Mouse (Mus musculus): ENCODE results near the gene Cfap77.

Cfap77 gene

DNA sequence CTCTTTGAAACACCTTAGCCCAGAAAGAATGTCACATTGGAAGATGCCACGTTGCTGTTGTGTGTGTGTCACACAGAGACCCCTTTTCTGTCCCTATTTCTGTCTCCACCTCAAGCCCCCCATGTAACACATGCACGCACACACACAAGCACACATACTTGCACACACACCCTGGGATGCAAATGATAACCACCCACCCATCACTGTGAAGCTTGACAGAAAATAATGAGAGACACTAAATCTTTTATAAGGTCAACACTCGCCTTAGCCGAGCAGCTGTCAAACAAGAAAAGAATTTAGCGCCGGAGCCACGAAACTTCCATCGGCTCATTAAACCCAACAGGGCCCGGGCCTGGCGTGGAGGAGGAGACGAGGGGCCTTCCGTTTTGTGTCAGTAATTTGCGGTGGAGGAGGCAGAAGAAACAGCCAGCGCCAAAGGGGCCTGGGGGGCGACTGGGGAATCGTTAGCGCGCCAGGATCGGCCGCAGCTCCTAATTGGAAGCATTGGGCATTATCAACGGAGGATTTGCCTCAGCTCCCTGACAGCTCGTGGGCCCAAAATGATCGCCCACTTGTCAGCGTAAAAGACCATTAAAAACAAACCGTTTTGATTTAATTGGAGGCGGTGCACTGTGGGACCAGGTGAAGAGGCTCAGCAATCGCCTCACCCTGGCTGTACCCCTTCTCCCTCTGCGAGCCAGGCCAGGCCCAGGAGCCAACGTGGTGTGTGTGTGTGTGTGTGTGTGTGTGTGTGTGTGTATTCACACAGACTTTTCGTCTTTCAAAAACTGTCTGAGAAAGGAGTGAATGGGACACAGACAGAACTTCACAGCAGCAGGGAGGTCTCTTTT is 111.0 kb downstream of the Cfap77 start:
- DNase-seq (ENCODE audit: low spot score in 2 of 2): no peak

DNA sequence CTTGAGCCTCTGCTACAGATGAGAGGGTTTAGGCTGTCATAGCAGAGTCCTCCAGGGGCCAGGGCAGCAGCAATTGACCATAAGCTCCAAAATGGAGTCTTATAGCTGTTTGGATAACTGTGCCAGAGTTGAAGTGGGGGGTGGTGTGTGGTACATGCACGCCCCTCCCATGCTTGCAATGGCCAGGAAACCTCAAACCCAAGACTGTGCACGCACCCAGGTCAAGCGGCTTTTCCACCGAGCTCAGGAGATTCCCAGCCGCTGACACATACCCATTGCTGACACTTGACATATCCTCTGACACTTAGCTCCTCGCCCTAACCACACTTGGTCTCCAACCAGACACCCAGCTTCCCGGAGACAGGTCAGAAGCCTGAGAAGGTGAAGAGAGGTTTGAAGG is 115.9 kb downstream of the Cfap77 start:
- no peak for DNase-seq (ENCODE audit: low spot score in 2 of 2)

DNA sequence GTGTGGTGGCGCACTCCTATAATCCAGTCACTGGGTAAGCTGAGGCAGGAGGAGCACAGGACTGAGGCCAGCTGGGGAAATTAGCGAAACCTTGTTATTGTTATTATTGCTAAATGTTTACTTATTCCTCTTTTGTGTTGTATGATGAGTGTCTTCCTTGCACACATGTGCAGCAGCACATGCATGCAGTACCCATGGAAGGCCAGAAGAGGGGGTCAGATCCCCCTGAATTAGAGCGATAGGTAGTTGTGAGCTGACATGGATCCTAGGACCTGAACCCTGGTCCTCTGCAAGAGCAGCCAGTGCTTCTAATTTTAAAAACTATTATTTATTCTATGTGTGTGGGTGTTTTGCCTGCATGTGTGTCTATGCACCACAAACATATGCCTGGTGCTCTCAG is 124.3 kb downstream of the Cfap77 start:
- DNase-seq (ENCODE audit: low spot score in 2 of 2): no peak

DNA sequence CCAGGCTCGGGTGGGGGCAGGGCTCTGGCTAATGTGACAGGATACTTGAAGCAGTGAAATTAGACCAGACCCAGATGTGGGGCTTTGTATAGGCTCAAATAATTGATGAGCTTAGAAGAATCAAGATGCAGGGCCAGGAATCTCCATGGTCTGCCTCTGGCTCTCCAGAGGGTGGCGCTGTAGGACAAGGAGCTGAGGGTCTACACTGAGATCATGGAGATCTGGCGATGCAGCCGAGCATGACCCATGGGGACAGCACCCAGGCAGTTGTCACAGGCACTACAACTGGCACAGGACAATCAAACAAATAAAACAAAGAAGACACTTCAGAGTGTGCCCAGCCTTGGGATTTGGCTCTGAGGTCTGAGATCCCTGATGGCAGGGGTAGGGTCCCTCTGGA is 131.0 kb downstream of the Cfap77 start:
- peak; percentile 14 to 34 for DNase-seq (ENCODE audit: low spot score in 2 of 2)

DNA sequence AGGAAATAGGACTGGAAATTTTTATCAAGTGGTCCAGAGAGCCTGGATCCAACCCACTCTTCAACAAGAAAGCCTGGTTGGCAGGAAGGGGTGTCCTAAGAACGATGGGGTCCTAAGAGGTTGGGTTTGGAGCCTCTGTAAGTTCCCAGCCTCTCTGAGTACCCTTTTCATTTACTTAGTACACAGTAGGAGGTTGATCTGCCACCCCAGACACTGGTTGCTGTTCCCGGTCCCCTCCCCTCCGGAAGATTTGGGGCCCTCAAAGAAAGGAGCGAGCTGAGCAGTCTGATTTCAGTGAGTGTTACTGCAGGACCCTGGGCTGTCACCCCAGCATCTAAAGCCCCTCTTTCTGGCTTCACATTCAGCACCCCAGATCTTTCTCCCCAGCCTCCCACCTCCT is 135.9 kb downstream of the Cfap77 start:
- DNase-seq (ENCODE audit: low spot score in 2 of 2): no peak

DNA sequence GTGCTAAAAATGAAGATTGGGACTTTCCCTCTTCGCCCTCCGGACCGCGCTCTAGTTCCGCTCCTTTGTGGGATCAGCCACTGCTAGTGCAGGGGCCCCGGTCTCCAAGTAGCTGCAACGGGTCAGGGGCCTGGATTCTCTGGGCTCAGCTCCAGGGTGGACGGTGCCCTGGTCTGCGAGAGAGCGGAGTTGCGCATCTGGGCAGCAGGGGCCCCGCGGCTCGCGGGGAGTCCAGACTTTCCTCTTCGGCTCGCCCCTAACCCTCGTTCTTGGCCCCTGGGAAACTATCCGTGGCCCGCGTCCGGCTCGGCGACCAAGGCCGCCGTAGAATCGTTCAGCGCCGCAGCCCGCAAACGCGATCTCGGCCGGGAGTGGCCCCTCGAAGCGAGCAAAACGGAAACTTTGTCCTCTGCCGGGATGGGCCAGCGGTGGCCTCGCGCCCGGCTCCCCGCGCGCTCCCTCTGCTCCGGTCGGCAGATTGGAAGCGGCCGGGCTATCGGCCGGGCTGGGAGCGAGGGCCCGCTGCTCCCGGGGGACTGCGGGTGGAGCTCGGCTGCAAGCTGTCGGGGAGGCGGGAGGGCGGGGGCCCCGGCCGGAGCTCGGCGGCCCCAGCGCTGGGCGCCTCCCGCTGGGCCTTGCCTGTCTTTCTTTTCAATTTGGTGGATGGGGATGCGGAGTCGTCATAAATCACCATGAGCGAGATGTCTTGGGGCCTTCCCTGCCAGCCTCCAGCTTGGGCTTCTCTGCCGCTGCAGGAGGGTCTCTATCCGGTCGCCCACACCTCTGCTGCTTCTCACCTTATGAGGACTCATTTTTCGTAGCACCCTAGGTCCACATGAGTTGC is 137.1 kb downstream of the Cfap77 start:
- DNase-seq (ENCODE audit: low spot score in 2 of 2): no peak

DNA sequence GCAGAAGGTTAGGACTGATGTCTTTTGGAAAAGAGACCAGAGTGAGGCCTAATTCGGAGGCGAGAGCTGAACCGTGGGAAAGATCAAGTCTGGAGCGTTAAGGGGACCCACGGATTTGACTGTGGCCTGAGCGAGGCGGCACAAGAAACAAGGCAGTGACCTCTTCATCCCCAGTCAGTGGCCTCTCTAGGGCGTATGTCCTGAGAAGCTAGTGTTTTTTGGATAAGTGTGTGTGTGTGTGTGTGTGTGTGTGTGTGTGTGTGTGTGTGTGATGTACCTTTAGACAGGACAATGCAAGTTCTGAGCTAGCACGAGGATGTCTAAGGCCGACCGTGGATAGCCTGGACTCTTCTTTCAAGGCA is 137.7 kb downstream of the Cfap77 start:
- DNase-seq (ENCODE audit: low spot score in 2 of 2): no peak

DNA sequence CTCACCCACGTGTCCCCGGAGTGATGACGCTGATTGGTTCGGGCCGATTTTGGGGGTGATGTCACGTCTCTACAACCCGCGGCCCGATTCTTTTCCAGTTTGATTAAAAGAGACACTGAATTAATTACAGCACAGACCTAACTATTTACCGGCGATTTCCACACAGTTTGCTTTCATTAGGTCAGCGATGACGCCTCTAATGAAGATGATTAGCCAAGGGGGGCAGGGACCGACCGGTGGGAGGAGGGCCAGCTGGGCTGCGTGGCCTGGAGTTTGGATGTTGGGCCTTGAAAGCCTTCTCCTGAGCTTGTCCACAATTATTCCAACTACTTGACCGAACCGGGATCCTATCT is 138.4 kb downstream of the Cfap77 start, which contains the start of gene Barhl1:
Gene Barhl1, minus strand, starts transcription at position 156 of the 353 bp plus-strand sequence.
- no peak for DNase-seq (ENCODE audit: low spot score in 2 of 2)

DNA sequence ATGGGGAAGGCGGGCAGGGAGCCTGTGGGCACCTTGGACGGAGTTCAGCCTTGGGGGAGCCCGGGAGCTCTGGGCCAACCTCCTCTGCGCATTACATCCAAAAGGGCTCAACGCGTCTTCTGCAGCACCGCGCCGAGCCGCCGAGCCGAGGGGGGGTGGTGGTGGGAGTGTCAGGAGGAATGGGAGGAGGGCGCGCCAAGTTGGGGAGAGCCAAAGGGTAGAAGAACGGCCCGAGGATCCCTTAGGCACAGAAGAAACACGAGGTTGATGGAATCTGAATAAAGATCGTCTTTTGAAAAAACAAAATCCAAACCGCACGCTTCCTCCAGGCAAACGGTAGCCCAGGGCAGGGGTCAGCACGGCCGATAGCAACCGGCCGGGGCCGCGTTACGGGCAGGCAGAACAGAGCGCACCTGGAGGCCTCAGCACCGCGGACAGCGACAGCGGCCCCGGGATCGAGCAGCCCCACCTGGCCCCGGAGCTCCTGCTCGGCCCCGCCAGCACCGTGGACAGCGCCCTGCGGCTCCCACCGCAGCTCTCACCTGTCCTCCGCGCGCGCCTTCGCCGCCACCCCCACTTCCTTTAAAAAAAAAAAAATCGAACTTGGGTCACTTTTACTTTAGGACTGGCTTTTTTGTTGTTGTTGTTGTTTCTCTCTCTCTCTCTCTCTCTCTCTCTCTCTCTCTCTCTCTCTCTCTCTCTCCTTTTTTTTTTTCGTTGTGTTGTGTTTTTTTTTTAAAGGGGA is 138.9 kb downstream of the Cfap77 start:
- no peak for DNase-seq (ENCODE audit: low spot score in 2 of 2)

DNA sequence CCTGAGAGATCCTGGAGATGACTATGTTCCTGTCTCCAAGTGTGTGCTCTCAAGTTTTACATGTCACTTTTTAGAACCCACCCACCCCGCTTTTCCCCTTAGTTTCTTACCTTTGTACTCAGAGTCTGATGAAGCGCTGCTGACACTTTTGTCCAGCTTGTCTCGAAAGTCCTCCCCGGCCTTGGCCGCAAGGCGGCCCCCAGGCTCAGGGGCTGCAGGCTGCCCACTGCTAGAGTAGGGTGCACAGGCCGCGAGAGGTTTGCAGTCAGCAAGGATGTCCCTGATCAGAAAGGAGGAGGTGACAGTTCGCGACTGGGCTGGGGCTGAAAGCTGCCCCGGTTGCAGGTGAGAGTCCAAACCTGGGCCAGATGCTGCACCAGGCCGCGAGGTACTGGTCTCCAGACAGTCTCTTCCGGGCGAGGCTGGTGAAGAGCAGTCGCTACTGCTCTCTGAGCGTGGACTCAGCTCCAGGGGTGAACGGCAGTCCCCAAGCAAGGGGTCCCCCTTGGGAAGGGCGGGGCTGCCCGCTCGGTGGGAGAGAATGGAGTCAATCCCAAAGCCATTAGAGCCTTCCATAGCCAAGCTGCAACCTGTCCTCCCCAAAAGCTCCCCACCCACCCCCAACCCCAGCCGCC is 139.6 kb downstream of the Cfap77 start:
- no peak for DNase-seq (ENCODE audit: low spot score in 2 of 2)

DNA sequence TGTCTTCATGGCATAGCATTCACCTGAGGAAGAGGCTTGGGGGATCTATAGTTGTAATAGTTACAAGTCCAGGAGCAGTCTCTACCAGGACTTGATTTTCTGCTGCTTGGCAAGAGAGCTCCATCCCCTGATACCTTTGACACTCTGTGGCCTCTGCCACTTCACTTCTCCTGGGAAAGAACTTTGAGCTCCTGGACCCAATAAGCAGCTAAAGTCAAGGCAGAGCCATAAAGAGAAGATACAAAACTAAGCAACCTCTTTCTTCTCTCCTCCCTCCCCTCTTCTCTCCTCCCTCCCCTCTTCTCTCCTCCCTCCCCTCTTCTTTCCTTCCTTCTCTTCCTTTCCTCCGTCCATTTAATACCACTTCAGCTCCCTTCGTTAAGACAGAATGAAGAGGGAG is 140.7 kb downstream of the Cfap77 start:
- DNase-seq (ENCODE audit: low spot score in 2 of 2): no peak

DNA sequence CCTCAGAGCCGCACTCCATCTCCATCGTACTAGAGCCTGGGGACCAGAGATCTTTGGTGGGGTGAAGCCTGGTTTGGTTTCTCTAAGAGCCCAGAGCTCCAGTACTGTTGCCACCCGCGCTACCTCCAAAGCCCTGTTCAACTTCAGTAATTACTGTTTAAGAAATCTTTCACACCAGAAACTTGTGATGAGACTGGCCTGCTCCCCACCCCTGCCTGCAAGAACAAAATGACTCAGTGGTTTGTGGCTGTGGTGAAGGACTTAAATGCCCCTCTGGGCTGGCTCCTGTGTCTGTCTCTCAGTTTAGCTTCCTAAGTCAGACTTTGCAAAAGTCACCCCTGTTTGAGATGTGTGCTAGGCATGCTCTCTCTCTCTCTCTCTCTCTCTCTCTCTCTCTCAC is 141.9 kb downstream of the Cfap77 start:
- no peak for DNase-seq (ENCODE audit: low spot score in 2 of 2)

DNA sequence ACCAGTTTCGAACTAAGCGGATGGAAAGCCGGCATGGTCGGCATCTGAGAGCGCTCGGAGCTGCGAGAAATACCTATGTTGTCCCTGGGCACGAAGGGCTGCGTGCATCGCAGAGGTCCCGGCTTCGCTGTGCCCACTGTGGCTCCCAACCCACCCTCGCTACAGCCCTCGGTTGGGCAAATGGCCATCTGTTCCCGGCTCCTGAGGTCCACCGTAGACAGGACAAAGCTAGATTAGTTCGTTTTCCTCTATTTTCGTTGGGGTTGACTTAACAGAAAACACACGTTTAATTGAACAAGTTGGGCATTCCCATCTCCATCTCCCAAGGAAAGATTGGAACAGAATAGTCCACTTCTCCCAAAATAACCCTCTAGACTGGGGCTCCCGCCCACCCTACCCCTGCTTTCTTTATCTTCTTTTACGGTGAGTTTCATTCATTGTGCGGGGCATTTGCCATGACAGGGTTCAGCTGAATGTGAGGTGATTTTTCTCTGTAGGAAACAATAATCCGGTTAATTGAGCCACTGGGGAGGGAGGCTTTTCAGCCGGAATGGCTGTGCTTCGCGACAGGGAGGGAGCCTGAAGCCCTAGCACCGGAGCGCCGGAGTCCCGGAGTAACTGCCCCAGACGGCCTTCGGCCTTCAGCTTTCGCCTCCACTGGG is 142.7 kb downstream of the Cfap77 start:
- no peak for DNase-seq (ENCODE audit: low spot score in 2 of 2)

DNA sequence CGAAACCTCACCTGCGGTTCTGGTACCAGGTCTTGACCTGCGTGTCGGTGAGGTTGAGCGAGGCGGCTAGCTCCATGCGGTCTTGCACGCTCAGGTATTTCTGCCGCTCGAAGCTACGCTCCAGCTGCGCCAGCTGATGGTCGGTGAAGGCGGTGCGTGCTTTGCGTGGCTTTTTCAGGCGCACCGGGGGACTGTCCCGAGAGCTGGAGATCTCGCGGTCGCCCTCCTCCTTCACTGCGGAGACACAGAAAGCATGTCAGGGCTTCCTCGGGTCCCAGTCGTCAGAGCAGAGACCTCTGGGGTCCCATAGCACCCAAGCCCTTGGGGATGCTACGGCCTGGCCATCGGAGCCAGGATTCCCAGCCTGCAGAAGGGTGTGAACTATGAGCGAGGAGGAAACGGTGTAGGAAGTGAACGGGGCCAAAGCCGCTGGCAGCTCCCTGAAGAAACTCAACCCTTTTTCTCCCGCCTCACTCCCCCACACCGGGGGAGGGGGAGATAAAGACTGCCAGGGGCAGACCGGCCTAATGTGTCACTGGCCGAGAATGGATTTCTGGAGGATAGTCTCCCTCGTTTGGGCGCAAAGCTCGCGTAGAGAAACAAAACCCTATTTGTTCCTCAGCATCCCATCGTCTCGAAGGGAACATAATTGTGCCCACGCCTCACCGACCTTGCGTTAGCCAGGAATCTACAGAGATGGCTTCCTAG is 143.4 kb downstream of the Cfap77 start:
- no peak for DNase-seq (ENCODE audit: low spot score in 2 of 2)

DNA sequence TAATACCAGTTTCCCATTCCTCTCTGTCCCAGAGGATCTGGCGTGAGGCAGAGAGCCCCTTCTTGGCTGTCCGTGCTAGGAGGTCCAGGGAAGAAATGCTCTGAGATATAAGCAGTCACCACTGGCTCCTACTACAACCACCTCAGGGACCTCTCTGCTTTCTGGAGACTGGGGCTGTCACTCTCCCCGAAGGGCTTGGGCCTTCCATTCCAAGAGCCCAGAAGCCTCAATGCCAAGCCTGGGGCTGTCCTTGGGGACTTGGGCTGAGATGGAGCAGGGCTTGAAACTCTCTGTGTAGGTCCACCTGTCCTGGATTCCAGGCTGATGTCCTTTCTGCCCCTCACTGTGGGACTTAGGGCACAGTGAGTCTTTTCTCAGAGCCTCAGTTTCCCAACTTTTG is 144.0 kb downstream of the Cfap77 start:
- no peak for DNase-seq (ENCODE audit: low spot score in 2 of 2)

DNA sequence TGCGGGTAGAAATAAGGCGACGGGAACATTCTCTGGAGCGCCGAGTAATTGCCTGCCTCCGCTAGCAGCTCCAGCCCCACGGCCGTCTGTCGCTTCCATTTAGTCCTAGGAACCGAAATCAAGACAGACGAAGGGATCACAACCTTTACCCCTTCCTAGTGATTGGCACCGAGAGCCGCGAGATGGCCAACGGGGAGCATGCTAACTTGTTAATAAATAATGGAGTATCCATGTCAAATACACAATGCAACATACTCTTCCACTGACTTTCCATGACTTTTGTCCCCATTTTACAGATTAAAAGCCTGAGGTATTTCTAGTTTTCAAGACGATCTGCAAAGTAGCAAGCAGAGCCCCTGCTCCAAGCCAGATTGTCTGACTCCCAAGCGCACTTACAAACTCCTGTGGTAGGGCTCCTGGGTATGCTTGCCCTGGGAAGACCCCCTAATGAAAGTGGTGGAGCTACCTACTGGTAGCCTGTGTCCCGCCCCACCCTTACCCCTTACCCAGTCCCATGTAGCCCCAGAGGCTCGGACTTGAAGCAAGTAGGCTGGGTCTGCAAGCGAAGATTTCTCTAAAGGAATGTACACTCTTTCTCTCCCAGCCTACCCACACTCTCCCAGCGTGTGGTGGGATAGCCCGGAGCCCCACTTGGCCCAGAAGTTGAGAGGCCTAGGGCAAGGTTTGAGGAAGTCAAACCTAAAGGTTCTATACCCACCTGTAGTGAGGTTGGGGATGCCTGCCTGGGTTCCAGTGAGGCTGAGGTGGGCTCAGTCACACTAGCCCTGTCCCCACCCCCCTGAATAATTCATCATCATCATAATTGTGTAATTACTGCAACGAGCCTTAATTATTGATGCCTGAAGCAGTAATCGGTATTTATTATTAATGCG is 144.8 kb downstream of the Cfap77 start:
- no peak for DNase-seq (ENCODE audit: low spot score in 2 of 2)

DNA sequence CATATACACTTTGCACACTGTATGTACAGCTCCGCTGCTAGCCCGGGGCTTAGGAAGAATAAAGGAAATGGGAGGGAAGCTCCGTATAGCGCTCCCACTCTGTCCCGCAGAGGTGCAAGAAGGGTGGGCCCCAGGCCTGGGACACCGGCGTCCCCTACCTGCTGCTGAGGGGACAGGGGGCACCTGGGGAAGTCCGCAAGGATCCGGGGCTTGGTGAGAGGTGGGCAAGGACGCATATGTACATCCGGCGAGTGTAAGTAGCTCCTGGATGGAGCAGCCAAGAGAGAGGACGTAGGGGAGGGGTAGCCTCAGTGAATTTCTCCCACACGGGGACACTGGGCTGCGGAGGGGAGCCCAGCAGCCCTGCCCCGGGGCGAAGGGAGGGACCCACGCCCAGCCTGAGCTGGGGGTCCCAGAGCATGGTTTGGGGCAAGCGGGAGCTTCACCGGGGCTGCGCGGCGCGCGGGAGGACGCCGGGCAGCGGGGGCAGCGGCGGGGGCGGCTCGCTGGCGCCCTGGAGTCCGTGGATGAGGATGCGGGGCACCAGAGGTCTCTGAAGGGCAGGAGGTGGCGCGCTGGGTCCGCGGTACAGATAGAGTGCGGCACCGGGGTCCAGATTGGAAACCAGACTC is 145.6 kb downstream of the Cfap77 start:
- DNase-seq (ENCODE audit: low spot score in 2 of 2): no peak

DNA sequence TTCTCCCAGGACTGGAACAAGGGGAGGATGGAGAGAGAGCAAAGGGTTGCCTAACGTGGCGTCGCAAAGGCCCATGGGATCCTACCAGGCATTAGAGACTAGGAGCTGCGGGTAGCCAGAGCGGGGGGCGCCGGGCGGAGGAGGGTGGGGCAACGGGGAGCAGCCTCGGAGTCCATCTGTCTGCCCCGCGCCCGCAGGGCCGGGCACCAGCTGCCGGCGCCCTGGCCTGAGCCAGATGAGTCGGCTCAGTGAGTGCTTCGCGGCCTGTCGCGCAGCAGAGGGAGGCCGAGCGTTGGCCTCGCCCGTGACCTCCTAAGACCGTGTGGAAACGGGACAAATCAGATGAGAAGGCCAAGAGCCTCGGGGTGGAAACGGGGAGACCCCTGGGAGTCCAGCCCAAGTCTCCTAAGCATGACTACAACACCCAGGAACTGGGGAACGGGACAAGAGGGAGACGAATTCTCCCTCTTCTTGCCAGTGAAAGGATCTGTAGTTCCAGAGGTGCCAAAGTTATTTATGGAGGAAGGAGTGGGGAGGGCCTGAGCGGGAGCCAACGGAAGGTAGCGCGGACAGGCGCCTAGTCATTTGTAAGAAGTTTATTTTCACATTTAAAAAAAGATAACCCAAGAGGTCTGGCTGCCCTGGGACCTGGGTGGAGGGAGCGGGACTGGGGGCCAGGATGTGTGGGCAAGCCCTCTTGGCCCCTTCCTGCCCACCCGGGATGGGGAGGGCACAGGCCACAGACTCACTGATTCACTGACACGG is 146.3 kb downstream of the Cfap77 start:
- DNase-seq (ENCODE audit: low spot score in 2 of 2): no peak
